Mouse (Mus musculus): ENCODE results near the gene Invs. TPM values are rescaled to one million over a fixed set of nuclear protein-coding genes. Genes with fewer than 3 reads are reported as not detected.

Invs gene
- polyA plus RNA-seq, 1 experiment from 2014 or later: 10.2 TPM

DNA sequence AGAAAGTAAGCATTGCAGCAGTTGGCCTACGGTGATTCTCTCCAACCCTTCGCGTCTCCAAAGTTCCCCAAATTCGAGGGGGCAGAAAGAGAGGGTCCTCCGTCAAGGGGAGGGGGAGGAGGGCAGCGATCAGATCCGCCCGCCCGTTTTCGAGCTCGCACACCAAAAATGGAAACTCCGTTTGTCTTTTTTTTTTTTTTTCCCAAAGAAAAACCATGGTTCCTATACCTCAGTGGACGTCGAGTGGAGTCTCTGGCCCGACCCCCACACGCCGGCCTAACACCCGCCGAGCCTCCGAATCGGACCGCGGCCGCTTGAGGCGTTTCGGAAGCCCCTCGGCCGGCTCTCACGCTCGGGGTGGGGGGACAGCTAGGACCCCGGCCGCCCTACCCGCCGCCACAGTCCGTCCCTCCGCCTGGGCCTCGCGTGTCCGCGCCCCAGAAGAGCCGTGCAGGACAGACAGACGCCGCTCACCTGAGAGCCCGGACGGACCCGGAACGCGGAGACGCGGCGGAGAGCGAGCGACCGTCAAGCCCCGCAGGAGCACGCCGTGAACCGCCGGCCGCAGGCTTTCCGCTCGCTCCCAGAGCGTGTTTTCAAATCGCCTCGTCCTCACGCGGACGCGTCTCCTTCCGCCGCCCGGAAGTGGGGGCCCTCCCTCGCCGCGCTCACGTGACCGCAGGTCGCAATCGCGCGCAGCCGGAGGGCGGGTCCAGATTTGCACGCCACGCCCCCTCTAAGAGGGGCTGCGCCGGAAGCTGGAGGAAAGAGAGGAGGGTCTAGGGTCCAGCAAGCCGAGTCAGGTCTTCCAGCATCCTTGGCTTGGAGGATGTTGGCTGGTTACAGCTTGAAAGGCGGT, 193.5 kb downstream of the Invs start, which contains the start of gene Tex10:
Tex10 (minus strand) TSS at position 668 of the 859 bp plus-strand sequence.
- under 1% methylated on average over 84 of the region's 89 CpGs for WGBS
- H3K27ac ChIP-seq: peak within 1 kb of the TSS; percentile 87
- H3K9ac ChIP-seq: peak within 1 kb of the TSS; percentile 95
- H3K4me1 ChIP-seq: peaks cover 10% of the 10 kb centered on the region
- no peaks in the 10 kb centered on the region for H3K9me3 ChIP-seq
- ATAC-seq (ENCODE audit: insufficient number of reproducible peaks, low FRiP score, low TSS enrichment, low read depth): peak; percentile 93
- H3K27me3 ChIP-seq: no peaks in the 10 kb centered on the region
- H3K36me3 ChIP-seq: peaks cover 7% of the 10 kb centered on the region
- H3K4me3 ChIP-seq: peak within 1 kb of the TSS; percentile 98
- peak within 1 kb of the TSS; percentile 60 for H3K4me2 ChIP-seq

DNA sequence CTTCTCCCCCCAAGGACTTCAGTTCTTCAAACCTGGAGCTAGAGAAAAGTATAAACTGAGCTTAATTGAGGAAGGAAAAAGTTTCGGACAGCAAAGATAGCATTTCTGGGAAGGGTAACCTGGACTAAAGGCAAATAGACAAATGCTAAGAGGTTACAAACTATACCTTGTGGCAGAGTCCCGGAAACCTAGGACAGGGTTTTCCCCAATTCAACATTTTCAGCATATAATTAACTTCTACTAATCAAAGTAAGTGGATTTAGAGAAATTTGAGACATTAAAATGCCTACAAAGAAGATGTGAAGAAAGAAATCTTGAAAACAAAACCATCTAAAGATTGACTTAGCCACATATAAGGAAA, 194.1 kb downstream of the Invs start:
- peaks cover 10% of the 10 kb centered on the region for H3K4me1 ChIP-seq
- peaks cover 1% of the 10 kb centered on the region for H3K36me3 ChIP-seq
- H3K9me3 ChIP-seq: no peaks in the 10 kb centered on the region
- no peaks in the 10 kb centered on the region for H3K27me3 ChIP-seq
- no peak overlapping the region for H3K9ac ChIP-seq
- H3K27ac ChIP-seq: peak overlapping the region; percentile 51; the same call in 1 of the 2 replicates
- H3K4me2 ChIP-seq: peak overlapping the region; percentile 60
- ATAC-seq (ENCODE audit: insufficient number of reproducible peaks, low FRiP score, low TSS enrichment, low read depth): no peak
- 68% methylated on average over 2 of the region's 2 CpGs for WGBS
- peak overlapping the region; percentile 98 for H3K4me3 ChIP-seq

DNA sequence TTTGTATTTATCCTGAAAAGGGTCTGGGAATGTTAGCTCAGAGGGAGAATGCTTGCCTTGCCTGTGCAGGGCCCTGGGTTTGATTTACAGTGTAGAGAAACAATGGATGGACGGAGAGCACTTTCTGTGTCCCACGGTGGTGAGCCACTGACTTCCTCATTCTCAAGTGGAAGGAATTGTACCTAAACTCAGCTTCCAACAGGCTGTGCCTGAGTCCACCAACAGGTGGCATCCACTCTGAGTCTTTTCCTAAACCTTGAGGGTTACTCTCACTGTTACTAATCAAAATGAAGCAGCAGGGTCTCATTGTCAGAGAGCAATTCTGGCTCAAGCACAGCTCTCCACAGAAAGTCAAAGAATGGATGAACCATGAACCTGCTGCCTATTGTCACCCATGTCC, 201.7 kb downstream of the Invs start:
- Histone ChIP-seq H3K4me3 (no peak overlapping the region), H3K36me3 (no peaks in the 10 kb centered on the region), H3K9ac (no peak overlapping the region), H3K9me3 (no peaks in the 10 kb centered on the region), H3K27me3 (no peaks in the 10 kb centered on the region), H3K4me1 (no peaks in the 10 kb centered on the region), H3K27ac (no peak overlapping the region), H3K4me2 (no peak overlapping the region)
- WGBS: 31% methylated on average over 2 of the region's 2 CpGs
- ATAC-seq (ENCODE audit: insufficient number of reproducible peaks, low FRiP score, low TSS enrichment, low read depth): no peak

Other genes with a start within 250 kb of the Invs start
- gene Nr4a3, start 234.6 kb upstream of the Invs start, polyA plus RNA-seq (2015; fragmentation: Nextera tagmentation; extraction: Ambion mirVana): 0.09 and 0.38 TPM in 2 replicates
- gene Stx17, start 154.8 kb upstream of the Invs start, polyA plus RNA-seq (2015; fragmentation: Nextera tagmentation; extraction: Ambion mirVana): 35.6 and 36.8 TPM in 2 replicates
- gene Erp44, start 202 bp upstream of the Invs start, polyA plus RNA-seq (2015; fragmentation: Nextera tagmentation; extraction: Ambion mirVana): 118 TPM in 2 replicates
- gene Tex10, start 193.7 kb downstream of the Invs start, polyA plus RNA-seq (2015; fragmentation: Nextera tagmentation; extraction: Ambion mirVana): 45.8 and 47.9 TPM in 2 replicates